ENCODE assay signal across 17 mouse cellular contexts in genomic region chr2:52029426-52029825, GRCm38 (mm10). TPM values are rescaled to one million over a fixed set of nuclear protein-coding genes. Genes with fewer than 3 reads are reported as not detected.
DNase-seq lines count a peak whose midpoint lies in the region; ATAC-seq and TF ChIP-seq lines count a peak whose summit lies in the region.
"Had no signal": no experiment of that assay in that cellular context is flagged by ENCODE, and none has a peak within 500 bp of the region (broad histone marks: within the 10 kb centered on the region; RNA-seq: fewer than 3 reads in every experiment).

No protein-coding gene starts in this region.

- no peak for TF ChIP-seq EP300 in liver, embryonic 14.5 days (IDR thresholded peaks at IDR 0.05; ENCODE audit: low read depth)

- no peaks in the 10 kb centered on the region for H3K4me1 ChIP-seq in liver, embryonic 14.5 days (replicated peaks; ENCODE audit: control insufficient read depth in 2 of 2, insufficient read depth in 2 of 2, low read length in 1 of 2)
- no peaks in the 10 kb centered on the region for H3K4me1 ChIP-seq in liver, embryonic 12.5 days
- H3K4me1 ChIP-seq: heart, embryonic 13.5 days; limb, embryonic 15.5 days; midbrain, embryonic 10.5 days; stomach, embryonic 15.5 days had no signal

- H3K9me3 ChIP-seq in liver, embryonic 14.5 days (ENCODE audit: control insufficient read depth, low read length): no peaks in the 10 kb centered on the region
- H3K9me3 ChIP-seq in liver, embryonic 12.5 days (replicated peaks): no peaks in the 10 kb centered on the region
- H3K9me3 ChIP-seq: limb, embryonic 15.5 days; midbrain, embryonic 10.5 days; stomach, embryonic 15.5 days had no signal

- no peak overlapping the region for H3K4me2 ChIP-seq in liver, embryonic 14.5 days (ENCODE audit: low read depth)
- no peak overlapping the region for H3K4me2 ChIP-seq in liver, embryonic 12.5 days
- H3K4me2 ChIP-seq: heart, embryonic 13.5 days; limb, embryonic 15.5 days; stomach, embryonic 15.5 days had no signal

- H3K4me3 ChIP-seq in liver, embryonic 14.5 days (ENCODE audit: insufficient read depth in 1 of 2, low read depth in 2 of 2, low read length in 2 of 2): no peak overlapping the region
- H3K4me3 ChIP-seq in liver, embryonic 12.5 days: no peak overlapping the region
- H3K4me3 ChIP-seq: heart, embryonic 13.5 days; limb, embryonic 15.5 days; midbrain, embryonic 10.5 days; stomach, embryonic 15.5 days had no signal

- no peak overlapping the region for H3K27ac ChIP-seq in liver, embryonic 14.5 days
- H3K27ac ChIP-seq in liver, embryonic 12.5 days: no peak overlapping the region
- H3K27ac ChIP-seq: heart, embryonic 13.5 days; limb, embryonic 15.5 days; midbrain, embryonic 10.5 days; stomach, embryonic 15.5 days had no signal

- H3K9ac ChIP-seq in liver, embryonic 14.5 days (replicated peaks): no peak overlapping the region
- no peak overlapping the region for H3K9ac ChIP-seq in liver, embryonic 12.5 days
- H3K9ac ChIP-seq: heart, embryonic 13.5 days; limb, embryonic 15.5 days; stomach, embryonic 15.5 days had no signal

- no peak for DNase-seq in liver, embryonic 14.5 days (ENCODE audit: low read depth in 3 of 3, low spot score in 3 of 3)
- DNase-seq in 3T3-L1 (ENCODE audit: low read depth, low spot score) (peak; percentile 27), 416B (ENCODE audit: low read depth) (peak; percentile 14), R1 (ENCODE audit: low read depth, low spot score) (peak; percentile 75)
- DNase-seq in right cerebral cortex, postnatal 10 days (ENCODE audit: low spot score in 2 of 2): no peak
- no peak for DNase-seq in frontal cortex, postnatal 36 days (ENCODE audit: low spot score in 2 of 2)
- DNase-seq: adrenal gland, postnatal 10 days; cerebellum, adult 9-11 months; gastrocnemius, postnatal 25 days; kidney, adult 11 months; lung, postnatal 14 days had no signal

- peak; percentile 34; the same call in 1 of the 2 replicates for TF ChIP-seq CTCF in liver, embryonic 14.5 days (IDR thresholded peaks at IDR 0.05; ENCODE audit: low read depth)

- 64% methylated on average over 3 of the region's 3 CpGs for WGBS in liver, embryonic 14.5 days (ENCODE audit: insufficient replicate concordance)
- 76% methylated on average over 3 of the region's 3 CpGs for WGBS in liver, embryonic 12.5 days (ENCODE audit: insufficient replicate concordance)

- H3K27me3 ChIP-seq in liver, embryonic 14.5 days (ENCODE audit: control insufficient read depth, insufficient read depth, low read length): no peaks in the 10 kb centered on the region
- H3K27me3 ChIP-seq in liver, embryonic 12.5 days (replicated peaks): no peaks in the 10 kb centered on the region; the same call in 1 of the 2 replicates
- H3K27me3 ChIP-seq: heart, embryonic 13.5 days; limb, embryonic 15.5 days; stomach, embryonic 15.5 days had no signal

- ATAC-seq in liver, embryonic 14.5 days (ENCODE audit: insufficient read depth): no peak
- ATAC-seq in liver, embryonic 12.5 days: no peak
- ATAC-seq: forebrain, embryonic 16.5 days had no signal

- no peaks in the 10 kb centered on the region for H3K36me3 ChIP-seq in liver, embryonic 14.5 days (replicated peaks; ENCODE audit: control insufficient read depth, insufficient read depth, low read depth)
- no peaks in the 10 kb centered on the region for H3K36me3 ChIP-seq in liver, embryonic 12.5 days
- H3K36me3 ChIP-seq: heart, embryonic 13.5 days; limb, embryonic 15.5 days; midbrain, embryonic 10.5 days; stomach, embryonic 15.5 days had no signal

RNA-seq across cellular contexts. Expression of gene Tnfaip6, which starts 8.4 kb away (rescaled TPM):
- polyA plus RNA-seq in liver, embryonic 14.5 days (2012; rRNA removed): 0.09 and 0.10 TPM in 2 replicates
- not detected in 2 replicates for polyA plus RNA-seq in liver, embryonic 14.5 days (2014; fragmentation: Nextera tagmentation; extraction: Ambion mirVana)
- polyA plus RNA-seq in liver, embryonic 12.5 days (2016; fragmentation: Nextera tagmentation; extraction: Ambion mirVana): 0.45 and 0.68 TPM in 2 replicates

RNA-seq across cellular contexts. Expression of gene Rif1, which starts 43.2 kb away (rescaled TPM):
- polyA plus RNA-seq in liver, embryonic 14.5 days (2012; rRNA removed): 7.1 and 10.9 TPM in 2 replicates
- 16.9 and 19.6 TPM in 2 replicates for polyA plus RNA-seq in liver, embryonic 14.5 days (2014; fragmentation: Nextera tagmentation; extraction: Ambion mirVana)
- 33.8 and 35.9 TPM in 2 replicates for polyA plus RNA-seq in liver, embryonic 12.5 days (2016; fragmentation: Nextera tagmentation; extraction: Ambion mirVana)

RNA-seq across cellular contexts. Expression of gene Nmi, which starts 56.1 kb away (rescaled TPM):
- 2.3 and 5.1 TPM in 2 replicates for polyA plus RNA-seq in liver, embryonic 14.5 days (2012; rRNA removed)
- 10.7 and 11.0 TPM in 2 replicates for polyA plus RNA-seq in liver, embryonic 14.5 days (2014; fragmentation: Nextera tagmentation; extraction: Ambion mirVana)
- polyA plus RNA-seq in liver, embryonic 12.5 days (2016; fragmentation: Nextera tagmentation; extraction: Ambion mirVana): 9.0 and 10.0 TPM in 2 replicates

Comparison
In these comparisons a context has a peak if more than half of its experiments do, and no peak if none do; other contexts are left out.
1. DNase-seq: peak in 3T3-L1 (single experiment), 416B (single experiment) and R1 (single experiment); none in liver, embryonic 14.5 days (0 of 3), right cerebral cortex, postnatal 10 days (0 of 2) and frontal cortex, postnatal 36 days (0 of 2).